Mouse (Mus musculus): ENCODE results near the gene Mindy4b-ps.

The Mindy4b-ps gene

GRCm38 (mm10) chr3:58822211-58822610 lies at the start of gene Mindy4b-ps:
Gene Mindy4b-ps, minus strand, starts transcription at chr3:58822311.
- TF ChIP-seq GATA4 (IDR thresholded peaks at IDR 0.05; ENCODE audit: insufficient replicate concordance, low read length): no peak

- TF ChIP-seq GATA4 (IDR thresholded peaks at IDR 0.05; ENCODE audit: insufficient replicate concordance, low read length): no peak
These were observed 43.6 kb upstream of the Mindy4b-ps start for GRCm38 (mm10) chr3:58865690-58866089.

- no peak for TF ChIP-seq GATA4 (IDR thresholded peaks at IDR 0.05; ENCODE audit: insufficient replicate concordance, low read length)
These were observed 40.9 kb upstream of the Mindy4b-ps start for GRCm38 (mm10) chr3:58862976-58863375.

DNA sequence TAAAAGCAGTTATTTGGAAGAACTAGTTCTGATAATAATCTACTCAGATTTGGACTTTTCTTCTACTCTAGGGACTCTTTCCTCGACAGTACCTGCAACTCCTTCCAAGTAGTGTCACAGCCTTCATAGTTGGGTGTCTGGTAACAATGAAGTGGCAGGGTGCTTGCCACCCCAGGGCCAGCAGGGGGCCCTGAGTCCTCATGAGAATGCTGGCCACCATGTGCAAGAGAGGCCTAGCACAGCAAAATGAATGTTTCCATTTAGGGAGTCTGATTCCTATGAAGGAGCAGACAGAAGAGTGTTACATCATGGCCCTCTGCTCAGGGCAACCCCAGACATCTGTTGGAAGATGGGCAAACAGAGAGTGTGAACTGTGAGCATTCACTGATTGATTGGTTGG lies 21.3 kb upstream of the Mindy4b-ps start:
- TF ChIP-seq GATA4 (IDR thresholded peaks at IDR 0.05; ENCODE audit: insufficient replicate concordance, low read length): no peak

GRCm38 (mm10) chr3:58833442-58834160 lies 11.5 kb upstream of the Mindy4b-ps start:
- no peak for TF ChIP-seq GATA4 (IDR thresholded peaks at IDR 0.05; ENCODE audit: insufficient replicate concordance, low read length)

GRCm38 (mm10) chr3:58832888-58833287 lies 10.8 kb upstream of the Mindy4b-ps start:
- no peak for TF ChIP-seq GATA4 (IDR thresholded peaks at IDR 0.05; ENCODE audit: insufficient replicate concordance, low read length)

DNA sequence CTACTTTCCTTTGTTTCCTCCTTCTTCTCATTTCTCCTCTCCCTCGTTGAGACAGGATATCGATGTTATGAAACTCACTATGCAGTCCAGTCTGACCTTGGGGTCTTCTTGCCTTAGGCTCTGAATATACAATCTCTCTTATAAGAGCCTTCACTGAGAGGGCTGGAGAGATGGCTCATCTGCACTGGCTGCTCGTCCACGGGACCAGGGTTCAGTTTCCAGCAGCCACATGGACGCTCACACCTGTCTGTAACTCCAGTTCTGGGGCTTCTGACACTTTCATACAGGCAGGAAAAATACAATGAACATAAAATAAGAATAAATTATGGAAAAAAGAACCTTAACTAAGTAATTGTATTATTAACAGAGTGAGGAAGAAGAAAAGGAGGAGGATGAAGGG lies 9.5 kb upstream of the Mindy4b-ps start:
- TF ChIP-seq GATA4 (IDR thresholded peaks at IDR 0.05; ENCODE audit: insufficient replicate concordance, low read length): no peak

DNA sequence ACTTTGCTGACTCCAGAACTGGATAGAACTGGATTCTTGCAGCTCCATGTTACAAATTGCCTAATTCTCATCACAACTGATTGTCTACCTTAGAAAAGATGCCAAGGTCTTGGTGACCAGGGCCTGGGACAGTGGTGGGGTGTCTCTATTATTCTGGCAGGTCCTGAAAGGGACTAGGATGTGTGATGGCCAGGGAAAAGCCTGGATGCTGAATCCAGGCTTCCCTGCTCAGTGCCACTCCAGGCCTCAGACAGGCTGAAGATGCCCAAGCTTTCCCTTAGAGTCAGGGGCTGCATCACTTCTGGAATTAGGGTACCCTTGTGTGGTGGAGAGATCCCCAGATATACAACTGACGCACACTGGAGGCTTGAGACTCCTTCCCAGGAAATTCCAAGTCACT lies 7.8 kb upstream of the Mindy4b-ps start:
- no peak for TF ChIP-seq GATA4 (IDR thresholded peaks at IDR 0.05; ENCODE audit: insufficient replicate concordance, low read length)

- no peak for TF ChIP-seq GATA4 (IDR thresholded peaks at IDR 0.05; ENCODE audit: insufficient replicate concordance, low read length)
These were observed 6.4 kb upstream of the Mindy4b-ps start for GRCm38 (mm10) chr3:58828366-58829153.

GRCm38 (mm10) chr3:58826266-58826665 lies 4.2 kb upstream of the Mindy4b-ps start:
- no peak for TF ChIP-seq GATA4 (IDR thresholded peaks at IDR 0.05; ENCODE audit: insufficient replicate concordance, low read length)

- no peak for TF ChIP-seq GATA4 (IDR thresholded peaks at IDR 0.05; ENCODE audit: insufficient replicate concordance, low read length)
These were observed 4.8 kb downstream of the Mindy4b-ps start for GRCm38 (mm10) chr3:58817337-58817736.

DNA sequence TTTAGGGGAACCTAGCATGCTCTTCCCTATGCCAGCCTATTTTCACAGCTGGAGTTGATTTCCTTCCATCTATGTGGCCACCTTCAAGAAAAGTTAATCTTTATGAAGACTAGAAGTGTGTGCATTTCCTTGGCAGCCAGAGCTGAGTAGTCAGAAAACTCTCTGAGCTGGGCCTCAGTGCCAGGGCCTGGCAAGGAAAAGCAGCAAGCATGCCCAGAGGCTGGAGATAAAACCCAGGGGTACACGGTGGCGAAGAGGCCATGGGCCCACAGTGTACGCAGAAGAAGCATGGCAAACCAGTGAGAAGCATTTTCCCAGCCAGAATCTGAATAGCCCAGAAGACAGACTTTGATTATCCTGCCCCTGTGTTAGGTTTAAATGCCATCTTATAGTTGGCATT lies 7.9 kb downstream of the Mindy4b-ps start:
- no peak for TF ChIP-seq GATA4 (IDR thresholded peaks at IDR 0.05; ENCODE audit: insufficient replicate concordance, low read length)

- TF ChIP-seq GATA4 (IDR thresholded peaks at IDR 0.05; ENCODE audit: insufficient replicate concordance, low read length): no peak
These were observed 11.8 kb downstream of the Mindy4b-ps start for GRCm38 (mm10) chr3:58810353-58810752.

DNA sequence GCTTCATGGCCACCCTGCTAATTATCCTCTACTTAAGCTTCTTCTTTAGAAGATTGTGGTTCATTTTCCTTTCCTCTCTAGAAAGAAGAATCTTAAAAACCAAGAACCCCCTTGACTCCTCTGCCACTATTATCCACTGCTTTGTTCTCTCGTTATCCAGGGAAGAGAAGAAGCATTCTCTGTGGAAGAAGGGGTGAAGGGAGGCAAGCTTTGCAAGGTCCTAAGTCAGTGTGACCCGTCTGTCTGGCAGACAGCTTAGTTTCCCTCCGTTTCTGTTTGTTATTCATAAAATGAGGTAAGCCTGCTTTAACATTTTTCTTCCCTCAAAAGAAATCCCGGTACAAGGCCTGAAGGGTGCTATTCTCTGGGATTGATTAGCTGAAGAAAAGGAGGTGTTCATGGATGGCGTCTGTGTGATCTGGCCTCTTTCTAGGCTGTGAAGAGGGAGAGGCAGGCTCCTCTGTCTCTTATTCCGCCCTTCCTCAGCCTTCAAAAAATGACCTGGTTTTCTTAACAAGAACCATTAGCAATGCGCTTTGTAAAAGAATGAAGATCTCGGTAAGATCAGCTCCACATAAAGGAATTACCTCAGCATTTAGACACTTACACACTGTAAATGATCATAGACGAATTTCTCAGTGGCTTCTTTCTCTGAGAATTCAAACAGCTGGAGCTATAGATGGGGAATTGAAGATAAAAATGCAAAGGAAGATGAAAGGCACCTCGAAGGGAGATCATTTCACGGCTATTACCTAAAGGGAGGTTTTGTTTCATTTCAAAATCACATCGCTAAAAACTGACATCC lies 12.8 kb downstream of the Mindy4b-ps start:
- TF ChIP-seq GATA4 (IDR thresholded peaks at IDR 0.05; ENCODE audit: insufficient replicate concordance, low read length): no peak

- no peak for TF ChIP-seq GATA4 (IDR thresholded peaks at IDR 0.05; ENCODE audit: insufficient replicate concordance, low read length)
These were observed 13.5 kb downstream of the Mindy4b-ps start for GRCm38 (mm10) chr3:58808636-58809035.

DNA sequence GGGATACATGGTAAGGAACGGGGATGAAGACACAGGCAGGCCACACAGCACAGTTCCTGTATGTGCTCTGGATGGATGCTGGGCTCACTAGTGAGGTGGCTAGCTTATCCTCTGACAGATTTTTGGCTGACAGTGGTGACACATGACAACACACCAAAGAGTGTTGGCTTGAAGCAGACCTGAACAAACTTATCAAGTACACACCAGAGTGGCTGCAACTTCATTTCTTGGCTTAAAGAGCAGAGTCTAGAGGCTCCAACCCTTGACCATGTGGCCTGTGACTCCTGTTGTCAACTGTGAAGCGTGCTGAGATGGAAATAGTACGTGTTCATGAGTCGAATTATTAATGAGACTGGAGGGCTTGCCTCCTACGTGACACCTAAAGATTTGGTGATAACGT lies 17.4 kb downstream of the Mindy4b-ps start:
- no peak for TF ChIP-seq GATA4 (IDR thresholded peaks at IDR 0.05; ENCODE audit: insufficient replicate concordance, low read length)

Data from liver, adult (tissue).